Mouse (Mus musculus): ENCODE measurements around the gene BC028528. TPM values are rescaled to one million over a fixed set of nuclear protein-coding genes. Genes with fewer than 3 reads are reported as not detected.
A peak's percentile ranks its signal among the peaks of the same experiment; 100 is the strongest.
"Not testable (repeated sequence)": the region's sequence is repeated elsewhere in the genome, so short reads cannot be mapped to it uniquely, and the experiment has no call there.

BC028528 gene
- total RNA-seq, 2 experiments from 2014 or later: 97.9 to 117 TPM

DNA sequence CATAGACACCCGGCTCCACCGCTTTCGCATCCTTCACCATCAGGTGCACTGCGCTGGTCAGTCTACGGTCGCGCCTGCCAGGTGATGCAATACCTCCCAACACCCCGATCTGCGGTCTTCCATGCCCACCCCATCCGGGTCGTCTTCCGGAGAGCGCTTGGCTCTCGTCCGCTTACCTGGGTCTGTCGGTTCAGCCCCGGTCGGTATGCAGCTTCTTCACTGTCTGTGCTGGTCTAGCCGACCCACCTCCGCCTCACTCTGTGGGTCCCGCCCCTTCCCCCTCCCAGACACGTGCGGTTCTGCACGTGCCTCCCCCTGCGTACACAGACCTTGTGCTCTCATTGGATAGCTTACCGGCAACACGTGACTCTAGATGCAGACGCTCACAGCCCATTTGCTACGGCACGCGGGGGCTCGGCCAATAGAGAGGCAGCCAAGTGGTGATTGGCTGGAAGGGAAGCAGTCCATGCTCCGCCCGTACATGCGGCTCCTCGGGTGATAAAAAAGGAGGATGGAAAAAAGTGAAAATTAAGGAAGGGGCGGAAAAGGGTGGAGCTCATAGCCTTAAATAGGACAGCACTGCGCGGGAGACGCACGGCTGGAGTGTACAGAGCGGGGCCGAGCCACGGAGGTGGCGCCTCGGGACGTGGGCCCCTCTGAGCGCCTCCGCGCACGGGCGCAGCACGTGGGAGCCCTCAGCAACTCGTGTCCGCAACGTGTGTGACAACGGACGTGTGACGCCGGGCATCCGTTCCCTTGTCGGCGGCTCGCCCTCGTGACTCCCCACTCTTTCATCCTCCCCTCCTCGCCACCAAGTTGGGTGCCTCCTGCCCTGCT is 9.6 kb downstream of the BC028528 start, which contains the start of gene Ciart:
Gene Ciart (minus strand): TSS at position 273 of the 837 bp plus-strand sequence.
- ATAC-seq (ENCODE audit: poor library complexity, severe bottlenecking): peak; percentile 97

DNA sequence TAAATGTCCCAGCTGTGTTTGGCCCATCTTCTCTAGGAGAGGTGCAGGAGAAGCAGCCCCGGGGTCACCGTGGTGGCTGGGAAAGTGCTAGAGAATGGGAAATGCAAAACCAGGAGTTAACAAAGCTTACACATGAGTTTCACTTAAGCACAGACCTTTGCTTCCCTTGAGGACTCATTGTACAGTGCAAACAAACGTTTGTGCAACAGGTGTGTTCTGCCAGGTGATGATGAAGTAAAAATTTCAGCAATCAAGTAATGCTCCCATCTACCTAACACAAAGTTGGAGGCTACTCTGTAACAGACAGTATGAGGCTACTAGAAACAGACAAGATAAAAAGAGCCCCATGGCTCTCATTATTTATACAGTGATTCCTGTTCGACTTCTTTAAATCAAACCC is 12.7 kb downstream of the BC028528 start:
- ATAC-seq (ENCODE audit: poor library complexity, severe bottlenecking): no peak

DNA sequence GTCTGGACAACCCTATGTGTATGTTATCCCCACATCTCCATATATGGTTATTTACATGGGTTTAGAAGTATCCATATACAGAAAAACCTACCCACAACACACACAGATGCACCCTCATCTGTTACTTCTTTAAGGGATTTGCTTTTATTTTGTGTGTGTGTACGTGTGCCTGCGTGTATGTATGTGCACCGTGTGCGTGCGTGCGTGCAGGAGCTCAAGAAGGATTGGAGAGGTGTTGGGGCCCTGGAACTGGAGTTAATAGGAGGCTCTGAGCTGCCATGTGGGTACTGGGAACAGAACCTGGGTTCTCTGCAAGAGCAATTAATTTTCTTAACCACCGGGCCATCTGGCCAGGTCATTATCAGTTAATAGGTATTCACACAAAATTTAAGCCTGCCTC is 19.8 kb downstream of the BC028528 start:
- no peak for ATAC-seq (ENCODE audit: poor library complexity, severe bottlenecking)

DNA sequence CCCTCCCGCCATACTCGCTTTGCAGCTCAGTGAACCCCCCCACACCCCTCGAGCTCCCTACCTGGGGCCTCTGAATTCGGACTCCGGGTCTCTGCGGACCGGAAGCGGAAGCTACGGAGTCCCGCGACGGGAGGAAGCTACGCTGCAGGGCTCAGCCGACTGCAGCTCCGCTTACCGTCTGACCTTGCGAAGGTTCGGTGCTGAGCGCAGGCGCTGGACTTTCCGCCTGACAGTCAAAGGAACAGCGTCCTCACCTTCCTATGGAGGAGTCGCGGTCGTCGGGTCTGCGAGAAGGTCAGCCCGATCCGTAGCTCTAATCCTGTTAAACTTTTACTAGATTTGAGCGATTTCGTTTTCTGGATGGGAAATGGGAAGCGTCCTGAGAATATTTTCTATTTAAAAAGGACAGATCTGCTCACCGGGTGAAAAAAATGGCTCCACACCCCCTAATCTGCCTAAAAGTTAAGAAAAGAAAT is 20.4 kb downstream of the BC028528 start, which contains the start of gene Mrps21:
Gene Mrps21 (minus strand): TSS at position 128 of the 476 bp plus-strand sequence.
- peak; percentile 100 for ATAC-seq (ENCODE audit: poor library complexity, severe bottlenecking)

DNA sequence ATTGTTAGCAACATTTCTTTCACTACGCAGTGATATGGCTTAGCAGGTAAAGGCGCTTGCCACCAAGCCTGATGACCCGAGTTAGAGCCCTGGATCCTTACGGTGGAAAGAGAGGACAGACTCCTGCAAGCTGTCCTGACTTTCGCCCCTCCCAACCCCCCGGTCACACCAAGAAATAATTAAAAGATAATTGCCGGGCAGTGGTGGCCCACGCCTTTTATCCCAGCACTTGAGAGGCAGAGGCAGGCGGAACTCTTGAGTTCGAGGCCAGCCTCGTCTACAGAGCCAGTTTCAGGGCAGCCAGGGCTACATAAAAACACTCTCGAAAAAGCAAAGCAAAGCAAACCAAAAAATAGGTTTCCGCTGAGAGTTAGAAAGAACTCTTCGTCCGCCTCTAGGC is 20.8 kb downstream of the BC028528 start:
- ATAC-seq (ENCODE audit: poor library complexity, severe bottlenecking): 0 out of 2 replicates have a peak, but pooled peaks have one; percentile 11

DNA sequence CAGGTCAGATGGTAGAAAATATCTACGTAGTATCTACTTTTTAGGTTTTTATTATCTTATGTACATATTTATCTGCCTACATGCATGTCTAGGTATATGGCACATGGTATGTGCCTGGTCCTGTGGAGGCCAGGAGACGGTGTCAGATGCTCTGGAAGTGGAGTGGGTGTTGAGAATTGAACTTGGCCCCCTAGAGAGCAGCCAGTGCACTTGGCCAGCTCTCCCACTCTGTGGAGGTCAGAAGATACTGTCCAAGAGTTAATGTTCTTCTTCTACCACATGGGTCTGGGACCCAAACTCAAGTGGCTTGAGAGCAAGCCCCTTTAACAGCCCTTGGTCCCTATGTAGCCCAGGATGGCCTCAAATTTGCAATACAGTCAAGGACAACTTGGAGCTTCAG is 24.4 kb downstream of the BC028528 start:
- ATAC-seq (ENCODE audit: poor library complexity, severe bottlenecking): no peak

DNA sequence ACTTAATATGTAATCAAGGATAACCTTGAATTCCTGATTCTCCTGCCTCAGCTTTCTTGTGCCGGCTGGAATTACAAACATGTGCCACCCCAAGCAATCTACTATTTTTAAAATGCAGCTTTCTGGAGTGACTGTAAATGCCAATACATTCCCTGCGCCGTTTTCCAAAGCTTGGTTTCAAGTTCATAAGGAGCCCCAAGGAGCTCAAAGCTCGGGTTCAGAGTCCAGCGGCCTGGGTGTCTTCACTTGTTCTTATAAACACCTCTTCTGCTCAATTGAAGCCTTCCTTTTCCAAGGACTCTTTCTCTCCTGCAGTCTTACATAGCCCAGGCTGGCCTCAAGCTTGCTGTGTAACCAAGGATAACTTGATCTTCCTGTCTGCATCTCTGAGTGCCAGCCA is 25.7 kb downstream of the BC028528 start:
- ATAC-seq (ENCODE audit: poor library complexity, severe bottlenecking): no peak

DNA sequence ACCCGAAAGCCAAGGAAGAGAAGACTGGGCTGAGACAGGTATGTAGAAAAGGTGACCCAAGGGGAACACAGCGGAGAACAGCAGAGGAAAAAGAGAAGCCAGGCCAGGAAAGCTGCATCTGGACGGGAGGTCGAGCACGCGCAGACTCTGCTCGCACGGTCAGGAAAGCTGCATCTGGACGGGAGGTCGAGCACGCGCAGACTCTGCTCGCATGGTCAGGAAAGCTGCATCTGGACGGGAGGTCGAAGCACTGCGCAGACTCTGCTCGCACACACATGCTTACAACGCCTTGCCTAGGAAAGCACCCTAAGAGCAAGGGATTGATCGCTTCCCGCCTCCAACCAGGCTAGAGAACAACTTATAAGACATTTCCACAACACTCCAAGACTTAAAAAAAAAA is 26.2 kb downstream of the BC028528 start:
- no peak for ATAC-seq (ENCODE audit: poor library complexity, severe bottlenecking)

DNA sequence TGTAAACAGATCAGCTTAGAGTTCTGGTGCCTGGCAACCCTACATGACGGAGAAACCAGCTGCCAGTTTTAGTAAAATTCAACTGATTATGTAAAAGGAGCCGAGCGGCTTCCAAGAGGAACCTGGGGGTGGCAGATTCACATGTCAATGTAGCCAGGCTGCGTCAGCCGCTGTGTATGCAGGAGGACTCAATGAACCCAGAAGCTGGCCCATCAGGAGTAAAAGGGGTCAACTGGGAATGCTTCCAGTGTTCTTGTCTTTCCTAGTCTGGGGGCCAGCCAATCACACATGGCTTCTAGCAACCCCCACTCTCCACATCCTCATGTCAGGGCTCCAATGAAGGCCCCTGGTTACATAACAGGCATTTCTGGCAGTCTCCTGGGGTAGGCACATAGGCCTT is 26.8 kb downstream of the BC028528 start:
- no peak for ATAC-seq (ENCODE audit: poor library complexity, severe bottlenecking)

DNA sequence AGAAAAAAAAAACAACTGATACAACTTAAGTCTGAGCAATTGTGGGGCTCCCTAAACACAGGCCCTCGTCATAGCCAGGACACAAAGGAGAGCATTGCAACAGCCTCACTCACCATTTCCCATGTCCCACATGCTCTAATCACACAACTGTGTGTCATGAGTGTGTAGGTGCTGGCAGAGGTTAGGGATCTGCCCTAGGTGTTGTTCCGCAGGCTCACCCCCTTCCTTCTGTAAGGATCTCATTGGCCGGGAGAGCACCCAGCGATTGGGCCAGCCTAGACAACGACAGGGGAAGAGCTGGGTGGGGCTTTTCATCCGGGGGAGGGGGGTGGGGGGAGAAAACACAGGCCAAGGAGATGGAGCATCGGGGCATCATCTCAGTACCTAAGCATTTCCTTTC is 28.2 kb downstream of the BC028528 start:
- ATAC-seq (ENCODE audit: poor library complexity, severe bottlenecking): no peak

DNA sequence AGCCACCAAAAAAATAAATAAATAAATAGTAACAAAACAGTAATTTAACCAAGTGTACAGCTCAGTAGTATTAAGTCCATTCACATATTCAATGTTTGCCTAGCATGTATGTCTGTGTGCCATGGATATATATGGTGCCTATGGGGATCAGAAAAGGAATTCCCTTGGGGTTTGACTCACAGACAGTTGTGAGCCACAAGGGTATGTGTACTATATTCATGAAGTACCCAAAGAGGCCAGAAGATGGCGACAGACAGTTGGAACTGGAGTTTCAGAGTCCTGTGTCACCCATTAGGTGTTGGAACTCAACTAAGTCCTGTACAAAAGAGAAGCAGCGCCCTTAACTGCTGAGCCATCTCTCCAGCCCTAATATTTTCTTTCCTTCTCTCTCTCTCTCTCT is 30.0 kb downstream of the BC028528 start:
- peak; percentile 98 for ATAC-seq (ENCODE audit: poor library complexity, severe bottlenecking)

DNA sequence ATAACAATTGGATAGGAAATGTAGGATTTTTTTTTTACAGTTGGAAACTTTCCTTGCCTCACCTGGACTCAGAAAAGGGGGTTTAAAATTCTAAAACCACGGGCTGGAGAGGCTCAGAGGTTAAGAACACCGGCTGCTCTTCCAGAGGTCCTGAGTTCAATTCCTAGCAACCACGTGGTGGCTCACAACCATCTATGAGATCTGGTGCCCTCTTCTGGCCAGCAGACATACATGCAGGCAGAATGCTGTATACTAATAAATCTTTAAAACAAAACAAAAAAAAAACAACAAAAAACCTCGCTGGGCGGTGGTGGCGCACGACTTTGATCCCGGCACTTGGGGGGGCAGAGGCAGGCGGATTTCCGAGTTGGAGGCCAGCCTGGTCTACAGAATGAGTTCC is 30.6 kb downstream of the BC028528 start:
- no peak for ATAC-seq (ENCODE audit: poor library complexity, severe bottlenecking)

DNA sequence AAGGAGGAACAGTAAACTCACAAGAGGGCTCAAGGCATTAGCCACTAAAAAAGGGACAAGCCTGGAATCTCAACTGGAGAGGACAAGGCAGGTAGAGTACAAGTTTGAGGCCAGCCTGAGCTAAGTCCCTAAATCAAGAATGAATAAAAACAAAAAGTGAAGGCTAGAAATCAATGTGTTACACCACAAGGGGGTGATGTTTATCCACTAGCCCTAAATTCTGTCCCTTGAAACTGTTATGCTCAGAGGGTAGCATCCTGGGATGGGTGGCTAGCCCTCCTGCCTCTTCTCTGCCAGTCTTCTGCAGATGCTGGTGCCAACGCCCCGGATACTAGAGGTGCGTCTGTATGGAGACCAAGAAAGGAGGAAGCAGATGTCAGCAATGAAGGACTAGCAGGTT is 31.5 kb downstream of the BC028528 start:
- no peak for ATAC-seq (ENCODE audit: poor library complexity, severe bottlenecking)

DNA sequence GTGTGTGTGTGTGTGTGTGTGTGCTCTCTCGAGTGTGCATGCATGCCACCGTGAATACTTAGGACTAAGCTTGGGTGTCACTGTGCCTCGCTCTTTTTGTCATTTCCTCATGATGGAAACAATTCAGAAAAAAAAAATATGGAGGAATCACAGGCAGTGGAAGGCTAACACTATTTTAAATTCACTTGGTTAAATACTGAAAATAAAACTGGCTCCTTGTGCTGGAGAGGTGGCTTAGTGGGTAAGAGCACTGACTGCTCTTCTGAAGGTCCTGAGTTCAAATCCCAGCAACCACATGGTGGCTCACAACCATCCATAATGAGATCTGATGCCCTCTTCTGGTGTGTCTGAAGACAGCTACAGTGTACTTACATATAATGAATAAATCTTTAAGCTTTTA is 33.5 kb downstream of the BC028528 start:
- ATAC-seq (ENCODE audit: poor library complexity, severe bottlenecking): not testable (repeated sequence)

DNA sequence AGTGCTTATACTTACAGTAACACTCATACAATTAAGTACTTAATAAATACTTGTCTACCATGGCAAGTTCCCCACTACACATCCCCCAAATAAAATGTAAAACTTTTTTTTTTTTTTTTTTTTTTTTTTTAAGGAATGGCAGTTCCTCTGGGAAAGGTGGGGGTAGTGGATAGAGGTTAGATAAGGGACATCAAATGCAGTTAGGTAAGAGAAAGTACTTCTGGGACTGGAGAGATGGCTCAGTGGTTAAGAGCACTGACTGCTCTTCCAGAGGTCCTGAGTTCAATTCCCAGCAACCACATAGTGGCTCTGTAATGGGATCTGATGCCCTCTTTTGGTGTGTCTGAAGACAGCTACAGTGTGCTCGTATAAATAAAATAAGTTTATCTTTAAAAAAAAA is 34.8 kb downstream of the BC028528 start:
- ATAC-seq (ENCODE audit: poor library complexity, severe bottlenecking): not testable (repeated sequence)

DNA sequence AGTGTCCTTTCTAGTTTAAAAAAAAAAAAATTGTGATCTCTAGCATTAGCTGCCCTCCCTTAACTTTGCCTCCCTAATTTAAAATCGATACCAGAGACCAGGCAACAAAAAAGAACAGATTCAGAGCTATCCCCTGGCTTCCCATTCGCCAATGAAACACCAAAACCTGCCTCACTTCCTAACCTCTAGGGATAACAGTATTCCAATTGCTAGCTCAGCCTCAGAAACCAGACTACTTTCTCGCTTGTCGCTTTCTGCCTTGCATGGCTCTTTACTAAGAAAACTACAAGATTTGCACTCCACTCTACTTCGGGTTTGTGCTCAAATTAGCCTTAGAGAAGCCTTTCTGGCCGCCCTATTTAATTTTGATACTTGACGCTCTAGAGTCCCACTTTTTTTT is 35.7 kb downstream of the BC028528 start:
- 0 out of 2 replicates have a peak, but pooled peaks have one; percentile 2 for ATAC-seq (ENCODE audit: poor library complexity, severe bottlenecking)

DNA sequence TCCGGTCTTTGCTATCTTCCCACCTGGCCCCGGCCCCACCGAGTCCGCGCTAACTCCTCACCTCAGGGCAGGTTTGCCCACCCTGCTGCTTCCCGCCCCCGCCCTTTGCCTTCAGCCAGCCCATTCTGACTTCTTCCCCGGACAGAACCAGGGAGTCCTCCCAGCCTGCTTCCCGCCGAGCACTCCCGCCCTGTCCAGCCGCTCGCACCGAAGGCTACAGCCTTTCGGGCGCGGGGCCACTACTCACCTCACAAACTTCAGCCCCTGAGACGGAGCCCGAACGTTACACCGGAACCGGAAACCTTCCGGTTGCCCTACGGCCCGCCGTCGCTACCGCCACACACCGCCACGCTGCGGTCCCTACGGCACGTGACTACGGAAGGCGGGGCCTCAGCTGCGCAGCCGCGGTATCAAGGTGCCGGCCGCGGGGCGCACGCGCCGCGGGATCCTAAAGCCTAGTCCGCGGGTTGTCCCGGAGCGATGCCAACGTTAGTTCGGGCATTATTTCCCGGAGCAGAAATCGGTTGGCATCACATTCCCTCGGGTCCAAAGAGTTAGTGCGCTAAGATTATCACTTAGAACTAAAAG is 36.2 kb downstream of the BC028528 start, which contains the start of gene Prpf3:
Gene Prpf3 (minus strand): TSS at position 384 of the 588 bp plus-strand sequence.
- ATAC-seq (ENCODE audit: poor library complexity, severe bottlenecking): peak; percentile 100

DNA sequence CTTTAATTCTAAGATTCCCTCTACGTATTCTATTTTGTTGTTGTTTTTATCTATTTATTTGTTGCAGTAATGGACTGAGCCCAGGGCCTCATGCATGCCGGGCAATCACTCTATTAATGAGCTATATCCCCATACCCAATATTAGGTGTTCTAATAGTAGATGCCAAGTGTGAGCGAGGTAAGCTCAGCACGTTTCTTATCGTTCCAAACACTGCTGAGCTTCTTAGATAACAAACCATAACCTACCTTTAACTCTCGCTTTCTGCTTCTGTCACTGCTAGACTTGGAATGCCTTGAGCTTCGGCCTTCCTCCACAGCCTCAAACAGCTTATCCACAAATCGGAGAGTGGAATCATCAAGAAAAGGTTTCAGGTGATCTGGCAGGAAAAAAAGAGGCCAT is 40.5 kb downstream of the BC028528 start:
- ATAC-seq (ENCODE audit: poor library complexity, severe bottlenecking): no peak

DNA sequence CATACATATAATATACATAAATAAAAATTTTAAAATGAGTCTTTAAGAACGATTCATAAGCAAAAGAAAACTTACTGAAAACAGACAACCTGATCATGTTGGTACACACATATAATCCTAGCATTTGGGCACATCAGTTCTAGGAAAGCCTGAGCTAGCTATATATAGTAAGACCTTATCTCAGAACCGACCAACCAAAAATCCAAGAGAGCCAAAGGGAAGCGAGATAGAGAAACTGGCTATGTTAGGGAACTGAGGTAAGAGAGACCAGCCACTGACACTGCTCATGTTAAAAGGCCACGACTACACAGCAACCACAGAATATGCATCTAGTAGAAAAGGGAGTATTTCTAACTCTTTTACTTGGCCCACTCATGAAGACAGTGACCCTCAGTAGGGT is 41.2 kb downstream of the BC028528 start:
- ATAC-seq (ENCODE audit: poor library complexity, severe bottlenecking): no peak

DNA sequence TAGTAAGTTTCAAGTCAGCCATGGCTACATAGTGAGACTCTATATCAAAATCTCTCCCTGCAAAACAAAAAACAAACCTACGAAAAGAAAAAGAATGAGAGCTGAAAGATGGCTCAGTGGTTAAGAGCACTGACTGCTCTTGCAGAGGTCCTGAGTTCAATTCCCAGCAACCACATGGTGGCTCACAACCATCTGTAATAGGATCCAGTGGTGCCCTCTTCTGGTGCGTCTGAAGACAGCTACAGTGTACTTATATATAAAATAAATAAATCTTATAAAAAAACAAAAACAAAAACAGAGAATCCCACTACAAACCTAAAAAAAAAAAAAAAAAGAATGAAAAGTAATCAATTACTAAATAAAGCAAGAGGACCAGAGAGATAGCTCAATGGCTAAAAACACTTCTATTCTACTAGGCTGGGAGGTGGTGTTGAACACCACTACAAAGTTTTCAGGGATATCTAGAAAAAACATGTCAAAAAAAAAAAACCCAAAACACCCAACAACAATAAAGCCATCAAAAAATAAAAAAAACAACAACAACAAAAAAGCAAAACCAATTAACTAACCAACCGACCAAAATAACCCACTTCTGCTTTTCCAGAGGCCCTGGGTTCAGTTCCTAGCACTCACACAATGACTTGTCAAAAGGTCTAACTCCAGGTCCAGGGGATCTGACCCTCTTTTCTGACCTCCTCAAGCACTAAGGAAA is 49.1 kb downstream of the BC028528 start:
- no peak for ATAC-seq (ENCODE audit: poor library complexity, severe bottlenecking)

DNA sequence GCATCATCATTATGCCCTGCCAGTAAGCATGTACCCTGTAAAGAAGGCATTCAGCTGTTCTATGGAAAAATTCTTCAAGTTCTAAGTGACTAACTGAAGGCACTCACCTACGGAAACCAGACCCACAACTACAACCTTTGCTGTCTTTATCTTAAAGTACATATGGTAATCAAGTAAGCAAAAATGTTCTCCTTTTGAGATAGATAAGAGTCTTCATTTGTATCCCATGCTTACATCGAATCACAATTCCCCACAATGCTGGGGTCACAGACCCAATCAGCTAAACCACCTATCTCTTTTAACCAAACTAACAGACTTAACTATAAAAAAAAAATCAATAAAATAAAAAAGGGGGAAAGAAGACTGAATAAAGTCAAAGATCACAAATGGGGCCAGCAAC is 52.6 kb downstream of the BC028528 start:
- no peak for ATAC-seq (ENCODE audit: poor library complexity, severe bottlenecking)
